In the genomic region with DNA sequence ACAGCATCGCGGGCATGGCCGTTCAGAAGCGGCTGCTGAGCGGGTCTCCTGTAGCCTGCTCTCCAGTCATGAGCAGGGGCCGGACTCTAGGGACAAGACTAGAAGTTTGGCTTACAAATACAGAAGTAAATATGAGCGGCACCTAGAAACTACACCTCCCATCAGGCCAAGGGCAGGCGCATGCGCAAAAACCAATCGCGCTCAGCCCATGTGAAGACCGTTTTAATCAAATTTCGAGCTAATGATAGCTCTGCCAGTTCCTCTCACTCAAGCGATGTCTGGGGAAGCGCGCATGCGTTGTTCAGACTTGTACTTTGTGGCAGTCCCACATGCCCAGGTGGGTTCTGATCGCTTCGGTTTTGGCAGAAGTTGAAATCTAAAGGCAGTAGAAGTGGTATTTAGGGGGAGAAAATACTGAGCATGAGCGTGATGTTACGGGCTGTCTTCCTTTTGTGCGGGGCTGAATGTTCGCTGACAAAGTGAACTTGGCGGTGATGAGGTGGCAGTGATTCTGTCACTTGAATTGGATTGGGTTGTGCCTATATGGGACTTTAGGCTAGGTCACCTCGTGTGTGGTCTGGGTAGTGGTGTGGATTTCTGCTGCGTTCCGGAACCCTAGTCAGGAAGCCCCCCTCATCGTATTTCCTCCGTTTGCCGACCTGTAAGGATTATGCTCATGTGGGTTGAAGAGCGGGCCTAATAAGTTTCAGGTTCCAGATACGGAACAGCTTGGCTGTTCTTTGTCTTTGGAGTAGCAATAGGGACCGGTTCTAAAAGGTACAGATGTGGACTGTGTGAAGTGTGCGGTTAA, we compare ENCODE assay signal across 7 mouse cellular contexts. TPM values are rescaled to one million over a fixed set of nuclear protein-coding genes. Genes with fewer than 3 reads are reported as not detected.
DNase-seq lines count a peak whose midpoint lies in the region; ATAC-seq lines count a peak whose summit lies in the region.

A gene (minus strand): TSS at position 168 of the 811 bp plus-strand sequence.
A gene (plus strand): TSS at position 242 of the 811 bp plus-strand sequence.

- H3K27me3 ChIP-seq in embryonic facial prominence, embryonic 11.5 days (ENCODE audit: control insufficient read depth, insufficient read depth, low read length) = no peaks in the 10 kb centered on the region
- H3K27me3 ChIP-seq in limb, embryonic 10.5 days (ENCODE audit: low read depth, poor library complexity, severe bottlenecking) = no peaks in the 10 kb centered on the region
- H3K27me3 ChIP-seq in midbrain, embryonic 13.5 days = no peaks in the 10 kb centered on the region

- H3K4me2 ChIP-seq in embryonic facial prominence, embryonic 11.5 days (ENCODE audit: low read depth, low read length) = peak within 1 kb of the TSS; percentile 49
- peak within 1 kb of the TSS; percentile 58 for H3K4me2 ChIP-seq in midbrain, embryonic 13.5 days (replicated peaks)

- H3K27ac ChIP-seq in embryonic facial prominence, embryonic 11.5 days (replicated peaks; ENCODE audit: low read depth, low read length) = peak within 1 kb of the TSS; percentile 52; the same call in 1 of the 2 replicates
- peak within 1 kb of the TSS; percentile 88 for H3K27ac ChIP-seq in limb, embryonic 10.5 days
- H3K27ac ChIP-seq in midbrain, embryonic 13.5 days = peak within 1 kb of the TSS; percentile 73

- no peaks in the 10 kb centered on the region for H3K36me3 ChIP-seq in embryonic facial prominence, embryonic 11.5 days (replicated peaks; ENCODE audit: control insufficient read depth, insufficient read depth, low read depth, low read length)
- peaks cover 30% of the 10 kb centered on the region for H3K36me3 ChIP-seq in limb, embryonic 10.5 days
- peaks cover 11% of the 10 kb centered on the region; the same call in 1 of the 2 replicates for H3K36me3 ChIP-seq in midbrain, embryonic 13.5 days

- peak; percentile 97 for DNase-seq in adrenal gland, postnatal 14 days
- peak; percentile 97 for DNase-seq in embryonic facial prominence, embryonic 11.5 days (ENCODE audit: low spot score)
- peak; percentile 96 for DNase-seq in kidney, adult 11 months
- DNase-seq in limb, embryonic 10.5 days (ENCODE audit: low spot score) = peak; percentile 92
- DNase-seq in spleen, adult 12 weeks (ENCODE audit: low spot score) = peak; percentile 86

- under 1% methylated on average over 34 of the region's 34 CpGs for WGBS in embryonic facial prominence, embryonic 11.5 days
- under 1% methylated on average over 34 of the region's 34 CpGs for WGBS in limb, embryonic 10.5 days
- under 1% methylated on average over 34 of the region's 34 CpGs for WGBS in midbrain, embryonic 13.5 days

- H3K9me3 ChIP-seq in embryonic facial prominence, embryonic 11.5 days (replicated peaks; ENCODE audit: control insufficient read depth, low read length) = no peaks in the 10 kb centered on the region
- no peaks in the 10 kb centered on the region for H3K9me3 ChIP-seq in limb, embryonic 10.5 days (replicated peaks)
- H3K9me3 ChIP-seq in midbrain, embryonic 13.5 days = no peaks in the 10 kb centered on the region

- ATAC-seq in embryonic facial prominence, embryonic 11.5 days (replicated peaks; ENCODE audit: insufficient number of reproducible peaks, low FRiP score, low TSS enrichment, low read depth) = peak; percentile 95
- ATAC-seq in granulocyte monocyte progenitor cell, adult 5-6 weeks (replicated peaks; ENCODE audit: poor library complexity, severe bottlenecking) = peak; percentile 85
- peak; percentile 97 for ATAC-seq in midbrain, embryonic 13.5 days

- H3K4me3 ChIP-seq in embryonic facial prominence, embryonic 11.5 days (ENCODE audit: low read depth, low read length) = peak within 1 kb of the TSS; percentile 53
- peak within 1 kb of the TSS; percentile 81 for H3K4me3 ChIP-seq in limb, embryonic 10.5 days
- H3K4me3 ChIP-seq in midbrain, embryonic 13.5 days (replicated peaks) = peak within 1 kb of the TSS; percentile 68

- no peaks in the 10 kb centered on the region for H3K4me1 ChIP-seq in embryonic facial prominence, embryonic 11.5 days (ENCODE audit: control insufficient read depth, insufficient read depth, low read length)
- H3K4me1 ChIP-seq in limb, embryonic 10.5 days = no peaks in the 10 kb centered on the region; the same call in 1 of the 2 replicates
- H3K4me1 ChIP-seq in midbrain, embryonic 13.5 days (replicated peaks) = peaks cover 10% of the 10 kb centered on the region

- peak within 1 kb of the TSS; percentile 66 for H3K9ac ChIP-seq in embryonic facial prominence, embryonic 11.5 days (replicated peaks; ENCODE audit: low read length)
- peak within 1 kb of the TSS; percentile 69 for H3K9ac ChIP-seq in midbrain, embryonic 13.5 days (replicated peaks)

RNA-seq across cellular contexts. Expression of the first gene that starts in this region (rescaled TPM):
- 6.7 and 7.7 TPM in 2 replicates for total RNA-seq in adrenal gland, postnatal 14 days (2021)
- polyA plus RNA-seq in embryonic facial prominence, embryonic 11.5 days (2014; fragmentation: Nextera tagmentation; extraction: Ambion mirVana) = 6.8 and 8.1 TPM in 2 replicates
- 9.9 and 15.8 TPM in 2 replicates for total RNA-seq in granulocyte monocyte progenitor cell, adult 5-6 weeks (2014; fragmentation: Nextera tagmentation)
- 15.3 and 16.9 TPM in 2 replicates for total RNA-seq in granulocyte monocyte progenitor cell, adult 5-6 weeks (2017)
- polyA plus RNA-seq in limb, embryonic 10.5 days (2016; fragmentation: Nextera tagmentation; extraction: Ambion mirVana) = 4.6 and 5.2 TPM in 2 replicates
- 4.8 and 5.1 TPM in 2 replicates for polyA plus RNA-seq in midbrain, embryonic 13.5 days (2015; fragmentation: Nextera tagmentation; extraction: Ambion mirVana)

RNA-seq across cellular contexts. Expression of the second gene that starts in this region (rescaled TPM):
- total RNA-seq in adrenal gland, postnatal 14 days (2021) = 24.6 and 27.6 TPM in 2 replicates
- polyA plus RNA-seq in embryonic facial prominence, embryonic 11.5 days (2014; fragmentation: Nextera tagmentation; extraction: Ambion mirVana) = 18.8 and 23.5 TPM in 2 replicates
- total RNA-seq in granulocyte monocyte progenitor cell, adult 5-6 weeks (2014; fragmentation: Nextera tagmentation) = 29.8 and 33.2 TPM in 2 replicates
- total RNA-seq in granulocyte monocyte progenitor cell, adult 5-6 weeks (2017) = 37.3 and 42.9 TPM in 2 replicates
- 15.9 and 18.7 TPM in 2 replicates for polyA plus RNA-seq in limb, embryonic 10.5 days (2016; fragmentation: Nextera tagmentation; extraction: Ambion mirVana)
- polyA plus RNA-seq in midbrain, embryonic 13.5 days (2015; fragmentation: Nextera tagmentation; extraction: Ambion mirVana) = 10.3 and 10.8 TPM in 2 replicates

Comparison
In these comparisons a context has a peak if more than half of its experiments do, and no peak if none do; other contexts are left out.
1. Peak in every context shown above with its lines: DNase-seq, ATAC-seq, H3K4me3 ChIP-seq and H3K27ac ChIP-seq.